Mouse (Mus musculus): ENCODE data around the gene Acot6. TPM values are rescaled to one million over a fixed set of nuclear protein-coding genes. Genes with fewer than 3 reads are reported as not detected.
"Not testable (repeated sequence)": the region's sequence is repeated elsewhere in the genome, so short reads cannot be mapped to it uniquely, and the experiment has no call there.

The Acot6 gene
- polyA plus RNA-seq, 1 experiment from 2014 or later, result 1.5 TPM

- Histone ChIP-seq H3K36me3 (replicated peaks; ENCODE audit: control insufficient read depth, insufficient read depth) (no peaks in the 10 kb centered on the region), H3K9me3 (ENCODE audit: control insufficient read depth, low read length) (peaks cover 3% of the 10 kb centered on the region; the same call in 1 of the 2 replicates), H3K4me2 (replicated peaks) (no peak overlapping the region), H3K9ac (no peak overlapping the region), H3K27ac (no peak overlapping the region), H3K27me3 (ENCODE audit: control insufficient read depth, insufficient read depth, low read length) (no peaks in the 10 kb centered on the region), H3K4me3 (replicated peaks; ENCODE audit: low read length) (no peak overlapping the region), H3K4me1 (replicated peaks; ENCODE audit: control insufficient read depth, insufficient read depth, low read length) (no peaks in the 10 kb centered on the region)
- ATAC-seq (ENCODE audit: low FRiP score) (no peak), DNase-seq (ENCODE audit: low spot score) (no peak)
- 89% methylated on average over 4 of the region's 4 CpGs for WGBS
Observed at GRCm38 (mm10) chr12:84084581-84084980, 15.9 kb upstream of the Acot6 start.

GRCm38 (mm10) chr12:84094666-84095065 is 5.8 kb upstream of the Acot6 start:
- not testable (repeated sequence) for H3K9me3 ChIP-seq (ENCODE audit: control insufficient read depth, low read length); H3K27ac ChIP-seq; H3K4me1 ChIP-seq (replicated peaks; ENCODE audit: control insufficient read depth, insufficient read depth, low read length); H3K9ac ChIP-seq; H3K36me3 ChIP-seq (replicated peaks; ENCODE audit: control insufficient read depth, insufficient read depth); ATAC-seq (ENCODE audit: low FRiP score); DNase-seq (ENCODE audit: low spot score); H3K27me3 ChIP-seq (ENCODE audit: control insufficient read depth, insufficient read depth, low read length); H3K4me2 ChIP-seq (replicated peaks); H3K4me3 ChIP-seq (replicated peaks; ENCODE audit: low read length)
- WGBS, result 92% methylated on average over 5 of the region's 5 CpGs

- Histone ChIP-seq H3K9me3 (ENCODE audit: control insufficient read depth, low read length) (no peaks in the 10 kb centered on the region), H3K36me3 (replicated peaks; ENCODE audit: control insufficient read depth, insufficient read depth) (no peaks in the 10 kb centered on the region), H3K4me3 (replicated peaks; ENCODE audit: low read length) (no peak overlapping the region), H3K4me1 (replicated peaks; ENCODE audit: control insufficient read depth, insufficient read depth, low read length) (peaks cover 5% of the 10 kb centered on the region; the same call in 1 of the 2 replicates), H3K9ac (no peak overlapping the region), H3K27me3 (ENCODE audit: control insufficient read depth, insufficient read depth, low read length) (no peaks in the 10 kb centered on the region), H3K4me2 (replicated peaks) (no peak overlapping the region), H3K27ac (no peak overlapping the region)
- ATAC-seq (ENCODE audit: low FRiP score) (no peak), DNase-seq (ENCODE audit: low spot score) (no peak)
- 97% methylated on average over 2 of the region's 2 CpGs for WGBS
Observed at GRCm38 (mm10) chr12:84099605-84100004, 849 bp upstream of the Acot6 start.

- 32% methylated on average over 1 of the region's 1 CpGs for WGBS
- Histone ChIP-seq H3K4me3 (replicated peaks; ENCODE audit: low read length) (peak overlapping the region; percentile 47; the same call in 1 of the 2 replicates), H3K4me1 (replicated peaks; ENCODE audit: control insufficient read depth, insufficient read depth, low read length) (peaks cover 5% of the 10 kb centered on the region; the same call in 1 of the 2 replicates), H3K9ac (peak overlapping the region; percentile 65; the same call in 1 of the 2 replicates), H3K9me3 (ENCODE audit: control insufficient read depth, low read length) (no peaks in the 10 kb centered on the region), H3K27me3 (ENCODE audit: control insufficient read depth, insufficient read depth, low read length) (no peaks in the 10 kb centered on the region), H3K4me2 (replicated peaks) (peak overlapping the region; percentile 83), H3K27ac (no peak overlapping the region), H3K36me3 (replicated peaks; ENCODE audit: control insufficient read depth, insufficient read depth) (no peaks in the 10 kb centered on the region)
- DNase-seq (ENCODE audit: low spot score), result no peak
- no peak for ATAC-seq (ENCODE audit: low FRiP score)
Observed at GRCm38 (mm10) chr12:84100071-84100470, 383 bp upstream of the Acot6 start.

GRCm38 (mm10) chr12:84101493-84101845 is 1.0 kb downstream of the Acot6 start:
- WGBS, result 50% methylated on average over 2 of the region's 2 CpGs
- H3K4me2 ChIP-seq (replicated peaks), result peak overlapping the region; percentile 83

GRCm38 (mm10) chr12:84107012-84107411 is 6.6 kb downstream of the Acot6 start:
- Histone ChIP-seq H3K36me3 (replicated peaks; ENCODE audit: control insufficient read depth, insufficient read depth) (no peaks in the 10 kb centered on the region), H3K9ac (no peak overlapping the region), H3K4me3 (replicated peaks; ENCODE audit: low read length) (no peak overlapping the region), H3K9me3 (ENCODE audit: control insufficient read depth, low read length) (no peaks in the 10 kb centered on the region), H3K4me1 (replicated peaks; ENCODE audit: control insufficient read depth, insufficient read depth, low read length) (no peaks in the 10 kb centered on the region), H3K27ac (no peak overlapping the region), H3K27me3 (ENCODE audit: control insufficient read depth, insufficient read depth, low read length) (no peaks in the 10 kb centered on the region), H3K4me2 (replicated peaks) (no peak overlapping the region)
- 89% methylated on average over 3 of the region's 3 CpGs for WGBS
- no peak for ATAC-seq (ENCODE audit: low FRiP score)
- DNase-seq (ENCODE audit: low spot score), result no peak

More at GRCm38 (mm10) chr12:84101493-84101845, 1.0 kb downstream of the Acot6 start:
- Histone ChIP-seq H3K4me3 (replicated peaks; ENCODE audit: low read length) (peak overlapping the region; percentile 47), H3K27me3 (ENCODE audit: control insufficient read depth, insufficient read depth, low read length) (no peaks in the 10 kb centered on the region), H3K4me1 (replicated peaks; ENCODE audit: control insufficient read depth, insufficient read depth, low read length) (peaks cover 5% of the 10 kb centered on the region; the same call in 1 of the 2 replicates), H3K9me3 (ENCODE audit: control insufficient read depth, low read length) (no peaks in the 10 kb centered on the region), H3K27ac (no peak overlapping the region), H3K9ac (peak overlapping the region; percentile 65), H3K36me3 (replicated peaks; ENCODE audit: control insufficient read depth, insufficient read depth) (no peaks in the 10 kb centered on the region)
- ATAC-seq (ENCODE audit: low FRiP score), result no peak
- no peak for DNase-seq (ENCODE audit: low spot score)

- Histone ChIP-seq H3K9ac (no peak overlapping the region), H3K4me2 (replicated peaks) (no peak overlapping the region), H3K4me1 (replicated peaks; ENCODE audit: control insufficient read depth, insufficient read depth, low read length) (no peaks in the 10 kb centered on the region), H3K27ac (no peak overlapping the region), H3K36me3 (replicated peaks; ENCODE audit: control insufficient read depth, insufficient read depth) (no peaks in the 10 kb centered on the region), H3K4me3 (replicated peaks; ENCODE audit: low read length) (no peak overlapping the region), H3K9me3 (ENCODE audit: control insufficient read depth, low read length) (no peaks in the 10 kb centered on the region), H3K27me3 (ENCODE audit: control insufficient read depth, insufficient read depth, low read length) (no peaks in the 10 kb centered on the region)
- WGBS, result 65% methylated on average over 1 of the region's 1 CpGs
- ATAC-seq (ENCODE audit: low FRiP score) (no peak), DNase-seq (ENCODE audit: low spot score) (no peak)
Observed at GRCm38 (mm10) chr12:84107692-84108091, 7.2 kb downstream of the Acot6 start.

GRCm38 (mm10) chr12:84109924-84110323 is 9.5 kb downstream of the Acot6 start:
- Histone ChIP-seq H3K4me3 (replicated peaks; ENCODE audit: low read length) (no peak overlapping the region), H3K36me3 (replicated peaks; ENCODE audit: control insufficient read depth, insufficient read depth) (no peaks in the 10 kb centered on the region), H3K9me3 (ENCODE audit: control insufficient read depth, low read length) (no peaks in the 10 kb centered on the region), H3K4me2 (replicated peaks) (no peak overlapping the region), H3K4me1 (replicated peaks; ENCODE audit: control insufficient read depth, insufficient read depth, low read length) (peaks cover 2% of the 10 kb centered on the region), H3K27me3 (ENCODE audit: control insufficient read depth, insufficient read depth, low read length) (no peaks in the 10 kb centered on the region), H3K9ac (no peak overlapping the region), H3K27ac (no peak overlapping the region)
- DNase-seq (ENCODE audit: low spot score) (no peak), ATAC-seq (ENCODE audit: low FRiP score) (no peak)
- 79% methylated on average over 1 of the region's 1 CpGs for WGBS

- no peak overlapping the region for H3K4me2 ChIP-seq (replicated peaks)
- DNase-seq (ENCODE audit: low spot score), result no peak
Observed at GRCm38 (mm10) chr12:84110814-84111213, 10.4 kb downstream of the Acot6 start.

GRCm38 (mm10) chr12:84113676-84114075 is 13.2 kb downstream of the Acot6 start:
- ATAC-seq (ENCODE audit: low FRiP score), result no peak
- WGBS, result 53% methylated on average over 6 of the region's 6 CpGs
- Histone ChIP-seq H3K27ac (no peak overlapping the region), H3K9me3 (ENCODE audit: control insufficient read depth, low read length) (no peaks in the 10 kb centered on the region), H3K9ac (no peak overlapping the region), H3K36me3 (replicated peaks; ENCODE audit: control insufficient read depth, insufficient read depth) (no peaks in the 10 kb centered on the region), H3K4me3 (replicated peaks; ENCODE audit: low read length) (peak overlapping the region; percentile 76; the same call in 1 of the 2 replicates), H3K27me3 (ENCODE audit: control insufficient read depth, insufficient read depth, low read length) (no peaks in the 10 kb centered on the region), H3K4me1 (replicated peaks; ENCODE audit: control insufficient read depth, insufficient read depth, low read length) (peaks cover 7% of the 10 kb centered on the region), H3K4me2 (replicated peaks) (peak overlapping the region; percentile 53)
- DNase-seq (ENCODE audit: low spot score), result no peak

More at GRCm38 (mm10) chr12:84110814-84111213, 10.4 kb downstream of the Acot6 start:
- no peaks in the 10 kb centered on the region for H3K27me3 ChIP-seq (ENCODE audit: control insufficient read depth, insufficient read depth, low read length)
- no peak overlapping the region for H3K27ac ChIP-seq
- no peak overlapping the region for H3K4me3 ChIP-seq (replicated peaks; ENCODE audit: low read length)
- H3K9ac ChIP-seq, result no peak overlapping the region
- 93% methylated on average over 4 of the region's 4 CpGs for WGBS
- no peaks in the 10 kb centered on the region for H3K36me3 ChIP-seq (replicated peaks; ENCODE audit: control insufficient read depth, insufficient read depth)
- ATAC-seq (ENCODE audit: low FRiP score), result no peak
- peaks cover 7% of the 10 kb centered on the region for H3K4me1 ChIP-seq (replicated peaks; ENCODE audit: control insufficient read depth, insufficient read depth, low read length)
- H3K9me3 ChIP-seq (ENCODE audit: control insufficient read depth, low read length), result no peaks in the 10 kb centered on the region

All from hindbrain, embryonic 14.5 days (tissue).